Comparison of ENCODE assay signal across 47 mouse cellular contexts in the genomic region with DNA sequence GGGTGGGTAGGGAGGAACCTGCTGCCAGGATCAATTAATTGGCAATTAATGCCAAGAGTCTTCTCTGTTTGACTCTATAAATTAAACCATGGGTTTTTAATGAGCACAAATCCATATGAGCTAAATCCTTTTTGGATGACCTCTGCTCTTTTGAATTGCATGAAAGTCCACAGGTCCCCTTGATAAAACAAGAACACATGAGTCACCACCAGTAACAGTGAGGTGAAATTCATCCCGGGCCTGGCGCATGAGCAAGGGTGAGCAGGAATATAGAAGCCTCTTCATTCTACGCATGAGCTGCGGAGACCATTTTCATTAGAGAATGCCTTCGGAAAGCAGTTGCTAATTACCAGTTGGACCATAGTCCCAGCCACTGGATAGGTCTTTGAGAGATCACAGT. TPM values are rescaled to one million over a fixed set of nuclear protein-coding genes. Genes with fewer than 3 reads are reported as not detected.
"Had no signal": no experiment of that assay in that cellular context is flagged by ENCODE, and none has a peak within 500 bp of the region (broad histone marks: within the 10 kb centered on the region; RNA-seq: fewer than 3 reads in every experiment).

No protein-coding gene starts in this region.

- H3K4me2 ChIP-seq: heart, embryonic 11.5 days; heart, embryonic 12.5 days; heart, embryonic 13.5 days; heart, embryonic 15.5 days; hindbrain, embryonic 12.5 days; hindbrain, embryonic 13.5 days; hindbrain, embryonic 14.5 days; hindbrain, embryonic 15.5 days; kidney, embryonic 15.5 days had no signal

- H3K4me3 ChIP-seq: heart, embryonic 10.5 days; heart, embryonic 12.5 days; heart, embryonic 13.5 days; heart, embryonic 15.5 days; hindbrain, embryonic 10.5 days; hindbrain, embryonic 12.5 days; hindbrain, embryonic 13.5 days; hindbrain, embryonic 15.5 days; kidney, embryonic 15.5 days; layer of hippocampus, adult 2 months; left cerebral cortex, adult 2 months had no signal

- ATAC-seq: hindbrain, embryonic 16.5 days; hindbrain, postnatal 0 days; inflammation-experienced regulatory T-cells, adult 6 months had no signal

- H3K4me1 ChIP-seq: heart, embryonic 10.5 days; heart, embryonic 12.5 days; heart, embryonic 13.5 days; heart, embryonic 15.5 days; hindbrain, embryonic 10.5 days; hindbrain, embryonic 12.5 days; hindbrain, embryonic 13.5 days; kidney, embryonic 15.5 days had no signal

- H3K27ac ChIP-seq: heart, embryonic 10.5 days; heart, embryonic 13.5 days; heart, embryonic 15.5 days; hindbrain, embryonic 10.5 days; hindbrain, embryonic 12.5 days; hindbrain, embryonic 13.5 days; hindbrain, embryonic 14.5 days; hindbrain, embryonic 15.5 days; hindbrain, postnatal 0 days; kidney, embryonic 15.5 days; kidney, postnatal 0 days; layer of hippocampus, adult 2 months; left cerebral cortex, adult 2 months had no signal

- H3K9ac ChIP-seq: heart, embryonic 12.5 days; heart, embryonic 13.5 days; heart, embryonic 15.5 days; hindbrain, embryonic 12.5 days; hindbrain, embryonic 13.5 days; hindbrain, embryonic 14.5 days; hindbrain, embryonic 15.5 days; kidney, embryonic 15.5 days had no signal

- H3K36me3 ChIP-seq: heart, embryonic 10.5 days; heart, embryonic 12.5 days; heart, embryonic 13.5 days; heart, embryonic 15.5 days; hindbrain, embryonic 10.5 days; hindbrain, embryonic 12.5 days; hindbrain, embryonic 13.5 days; hindbrain, embryonic 15.5 days; kidney, embryonic 15.5 days had no signal

- H3K27me3 ChIP-seq: hindbrain, embryonic 12.5 days; hindbrain, embryonic 13.5 days; hindbrain, embryonic 15.5 days; kidney, embryonic 15.5 days had no signal

- H3K9me3 ChIP-seq: heart, embryonic 10.5 days; heart, embryonic 12.5 days; heart, embryonic 13.5 days; heart, embryonic 15.5 days; hindbrain, embryonic 10.5 days; hindbrain, embryonic 12.5 days; hindbrain, embryonic 13.5 days; hindbrain, embryonic 15.5 days; kidney, embryonic 15.5 days had no signal

- DNase-seq: heart, postnatal 10 days; heart, postnatal 14 days; heart, postnatal 36 days; heart, postnatal 4 days; kidney, adult 11 months; kidney, adult 18-20 months; kidney, adult 2 months; kidney, adult 8-10 months; kidney, adult 9 months; kidney, postnatal 10 days; kidney, postnatal 14 days; kidney, postnatal 25 days; kidney, postnatal 36 days; kidney, postnatal 4 days; layer of hippocampus, adult 9-11 months; layer of hippocampus, postnatal 36 days had no signal

RNA-seq across cellular contexts. Expression of a gene that starts 23.2 kb away (rescaled TPM):
- total RNA-seq: hematopoietic stem cell, adult 5-6 weeks had no signal
- polyA plus RNA-seq: inflammation-experienced regulatory T-cells, adult 6 months had no signal

RNA-seq across cellular contexts. Expression of a gene that starts 43.3 kb away (rescaled TPM):
- total RNA-seq: heart, postnatal 10 days; heart, postnatal 14 days; heart, postnatal 25 days; heart, postnatal 36 days; heart, postnatal 4 days; hematopoietic stem cell, adult 5-6 weeks; hindbrain, postnatal 0 days; layer of hippocampus, adult 18-20 months; layer of hippocampus, adult 2 months; layer of hippocampus, adult 8-10 months; layer of hippocampus, postnatal 10 days; layer of hippocampus, postnatal 14 days; layer of hippocampus, postnatal 25 days; layer of hippocampus, postnatal 36 days; left cerebral cortex, adult 18-20 months; left cerebral cortex, adult 2 months; left cerebral cortex, adult 8-10 months had no signal
- polyA plus RNA-seq: heart, embryonic 10.5 days; heart, embryonic 11.5 days; heart, embryonic 13.5 days; heart, embryonic 14.5 days; heart, embryonic 15.5 days; heart, postnatal 0 days; hindbrain, embryonic 10.5 days; hindbrain, embryonic 11.5 days; hindbrain, embryonic 12.5 days; hindbrain, embryonic 13.5 days; hindbrain, embryonic 14.5 days; hindbrain, embryonic 15.5 days; hindbrain, embryonic 16.5 days; hindbrain, postnatal 0 days; inflammation-experienced regulatory T-cells, adult 6 months; kidney, embryonic 14.5 days; kidney, embryonic 15.5 days; kidney, embryonic 16.5 days had no signal

RNA-seq across cellular contexts. Expression of a gene that starts 48.7 kb away (rescaled TPM):
- total RNA-seq: heart, postnatal 10 days; heart, postnatal 14 days; heart, postnatal 25 days; heart, postnatal 36 days; heart, postnatal 4 days; hematopoietic stem cell, adult 5-6 weeks; hindbrain, postnatal 0 days; layer of hippocampus, adult 18-20 months; layer of hippocampus, adult 2 months; layer of hippocampus, adult 8-10 months; layer of hippocampus, postnatal 10 days; layer of hippocampus, postnatal 14 days; layer of hippocampus, postnatal 25 days; layer of hippocampus, postnatal 36 days; left cerebral cortex, adult 18-20 months; left cerebral cortex, adult 2 months; left cerebral cortex, adult 8-10 months had no signal
- polyA plus RNA-seq: heart, embryonic 12.5 days; heart, embryonic 13.5 days; heart, embryonic 14.5 days; heart, embryonic 15.5 days; heart, postnatal 0 days; hindbrain, embryonic 10.5 days; hindbrain, embryonic 11.5 days; hindbrain, embryonic 12.5 days; hindbrain, embryonic 13.5 days; hindbrain, embryonic 14.5 days; hindbrain, embryonic 16.5 days; inflammation-experienced regulatory T-cells, adult 6 months had no signal
